Mouse (Mus musculus) megakaryocyte, embryonic 14.5 days (primary cell): Measurements from ENCODE around the gene Jtb.

Experiments used
- FLI1 ChIP-seq: IDR thresholded peaks from 2 replicates; pipeline ENCODE4 v1.6.1; 2012; ENCODE audit warnings: low read length, inconsistent platforms, mixed read lengths
- GATA1 ChIP-seq: IDR thresholded peaks from 3 replicates; pipeline ENCODE4 v1.6.1; 2012; ENCODE audit warnings: mixed read lengths, low read length, inconsistent platforms, borderline replicate concordance

DNA sequence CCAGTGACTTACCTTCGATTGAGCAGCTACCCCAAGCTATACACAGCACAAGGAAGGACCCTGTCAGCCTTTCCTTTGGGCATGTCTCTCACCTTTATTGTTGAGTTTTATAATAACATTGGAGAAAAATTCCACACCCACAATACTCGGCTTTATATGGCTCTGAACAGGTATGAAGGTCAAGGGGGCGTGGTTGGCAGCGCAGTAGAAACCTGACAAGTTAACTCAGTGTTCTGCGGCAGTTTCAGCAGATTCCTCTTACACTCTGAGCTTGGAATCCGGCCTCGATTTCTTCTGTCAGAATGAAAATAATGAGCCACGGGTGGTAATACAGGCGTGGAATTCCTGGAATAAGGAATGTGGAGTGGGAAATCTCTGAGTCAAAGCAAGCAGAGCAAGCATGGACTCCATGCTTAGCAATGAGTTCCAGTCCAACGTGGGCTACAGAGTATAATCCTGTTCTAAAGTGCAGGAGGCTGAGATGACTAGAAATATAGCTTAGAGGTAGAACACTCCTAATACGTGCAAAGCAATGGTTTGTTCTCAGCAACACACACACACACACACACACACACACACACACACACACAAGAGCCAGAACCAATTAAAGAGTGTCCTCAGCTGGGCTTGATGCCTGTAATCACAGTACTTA is 40.4 kb upstream of the Jtb start:
- TF ChIP-seq GATA1 (no peak), FLI1 (no peak)
